Mouse (Mus musculus): ENCODE measurements at regions not wholly inside any gene's neighbourhood (a gene's known extent, or its start where the extent isn't known, plus 50 kb on each side); places are given as distances from the start of the nearest gene placed in this dataset.

GRCm38 (mm10) chr4:10788306-10788705 is 86.0 kb upstream of the 2610301B20Rik start:
- no peaks in the 10 kb centered on the region for H3K9me3 ChIP-seq (replicated peaks)

DNA sequence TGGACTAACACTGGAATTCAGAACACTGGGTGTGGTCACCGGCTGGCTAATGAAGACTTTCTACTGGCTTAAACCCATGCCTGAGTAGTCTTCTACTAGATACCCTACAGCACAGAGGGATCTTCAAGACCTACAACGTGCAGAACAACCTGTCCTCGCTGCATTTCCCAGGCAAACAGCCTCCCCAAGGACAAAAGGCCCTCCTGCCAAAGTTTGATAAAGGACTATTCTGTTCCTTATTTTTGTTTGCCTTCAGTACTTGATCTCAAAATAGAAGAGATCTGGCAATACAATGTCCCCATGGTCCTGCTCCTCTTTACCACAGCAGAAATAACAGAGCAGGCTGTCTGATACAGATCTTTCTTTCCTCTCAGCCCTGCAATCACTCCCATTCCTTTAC is 85.2 kb upstream of the 2610301B20Rik start:
- ATAC-seq (ENCODE audit: low FRiP score), result no peak

More at GRCm38 (mm10) chr4:10788306-10788705, 86.0 kb upstream of the 2610301B20Rik start:
- no peak overlapping the region for H3K4me3 ChIP-seq (replicated peaks)
- no peaks in the 10 kb centered on the region for H3K27me3 ChIP-seq (replicated peaks)
- no peaks in the 10 kb centered on the region for H3K4me1 ChIP-seq
- no peak overlapping the region for H3K27ac ChIP-seq (replicated peaks)
- H3K4me2 ChIP-seq, result no peak overlapping the region
- no peak for ATAC-seq (ENCODE audit: low FRiP score)
- H3K36me3 ChIP-seq, result no peaks in the 10 kb centered on the region
- no peak overlapping the region for H3K9ac ChIP-seq (replicated peaks)

GRCm38 (mm10) chr4:10792628-10793027 is 81.7 kb upstream of the 2610301B20Rik start:
- Histone ChIP-seq H3K27me3 (replicated peaks) (no peaks in the 10 kb centered on the region), H3K36me3 (no peaks in the 10 kb centered on the region), H3K27ac (replicated peaks) (no peak overlapping the region), H3K4me3 (replicated peaks) (no peak overlapping the region), H3K4me1 (no peaks in the 10 kb centered on the region), H3K9ac (replicated peaks) (no peak overlapping the region), H3K4me2 (no peak overlapping the region), H3K9me3 (replicated peaks) (no peaks in the 10 kb centered on the region)
- 76% methylated on average over 3 of the region's 3 CpGs for WGBS
- no peak for ATAC-seq (ENCODE audit: low FRiP score)

More for the DNA sequence above, 85.2 kb upstream of the 2610301B20Rik start:
- no peak overlapping the region for H3K9ac ChIP-seq (replicated peaks)
- no peaks in the 10 kb centered on the region for H3K27me3 ChIP-seq (replicated peaks)
- no peaks in the 10 kb centered on the region for H3K36me3 ChIP-seq
- H3K27ac ChIP-seq (replicated peaks), result no peak overlapping the region
- no peak overlapping the region for H3K4me2 ChIP-seq
- no peak overlapping the region for H3K4me3 ChIP-seq (replicated peaks)
- 85% methylated on average over 3 of the region's 3 CpGs for WGBS
- no peaks in the 10 kb centered on the region for H3K9me3 ChIP-seq (replicated peaks)
- H3K4me1 ChIP-seq, result no peaks in the 10 kb centered on the region

GRCm38 (mm10) chr4:10794471-10794870 is 79.8 kb upstream of the 2610301B20Rik start:
- Histone ChIP-seq H3K36me3 (no peaks in the 10 kb centered on the region), H3K27me3 (replicated peaks) (no peaks in the 10 kb centered on the region), H3K9ac (replicated peaks) (no peak overlapping the region), H3K4me2 (no peak overlapping the region), H3K27ac (replicated peaks) (no peak overlapping the region), H3K9me3 (replicated peaks) (no peaks in the 10 kb centered on the region), H3K4me1 (no peaks in the 10 kb centered on the region), H3K4me3 (replicated peaks) (no peak overlapping the region)
- ATAC-seq (ENCODE audit: low FRiP score), result no peak
- 76% methylated on average over 3 of the region's 3 CpGs for WGBS

- Histone ChIP-seq H3K9ac (replicated peaks) (no peak overlapping the region), H3K9me3 (replicated peaks) (no peaks in the 10 kb centered on the region), H3K36me3 (no peaks in the 10 kb centered on the region), H3K27ac (replicated peaks) (no peak overlapping the region), H3K4me3 (replicated peaks) (no peak overlapping the region), H3K27me3 (replicated peaks) (no peaks in the 10 kb centered on the region), H3K4me1 (no peaks in the 10 kb centered on the region), H3K4me2 (no peak overlapping the region)
- no peak for ATAC-seq (ENCODE audit: low FRiP score)
- WGBS, result 87% methylated on average over 3 of the region's 3 CpGs
Observed at GRCm38 (mm10) chr4:10800780-10801553, 73.3 kb upstream of the 2610301B20Rik start.

- ATAC-seq (ENCODE audit: low FRiP score), result no peak
- H3K9ac ChIP-seq (replicated peaks), result no peak overlapping the region
Observed at GRCm38 (mm10) chr4:10804735-10805134, 69.6 kb upstream of the 2610301B20Rik start.

GRCm38 (mm10) chr4:10807260-10807659 is 67.0 kb upstream of the 2610301B20Rik start:
- H3K36me3 ChIP-seq, result no peaks in the 10 kb centered on the region
- H3K9me3 ChIP-seq (replicated peaks), result no peaks in the 10 kb centered on the region
- H3K27me3 ChIP-seq (replicated peaks), result no peaks in the 10 kb centered on the region
- H3K4me3 ChIP-seq (replicated peaks), result no peak overlapping the region
- peak; percentile 78 for ATAC-seq (ENCODE audit: low FRiP score)
- no peak overlapping the region for H3K9ac ChIP-seq (replicated peaks)
- H3K27ac ChIP-seq (replicated peaks), result no peak overlapping the region
- H3K4me2 ChIP-seq, result no peak overlapping the region
- no peaks in the 10 kb centered on the region for H3K4me1 ChIP-seq
- WGBS, result 44% methylated on average over 3 of the region's 3 CpGs

More at GRCm38 (mm10) chr4:10804735-10805134, 69.6 kb upstream of the 2610301B20Rik start:
- H3K36me3 ChIP-seq, result no peaks in the 10 kb centered on the region
- no peak overlapping the region for H3K27ac ChIP-seq (replicated peaks)
- no peak overlapping the region for H3K4me2 ChIP-seq
- H3K9me3 ChIP-seq (replicated peaks), result no peaks in the 10 kb centered on the region
- H3K4me3 ChIP-seq (replicated peaks), result no peak overlapping the region
- H3K4me1 ChIP-seq, result no peaks in the 10 kb centered on the region
- WGBS, result 21% methylated on average over 1 of the region's 1 CpGs
- H3K27me3 ChIP-seq (replicated peaks), result no peaks in the 10 kb centered on the region

GRCm38 (mm10) chr4:10812931-10813330 is 61.4 kb upstream of the 2610301B20Rik start:
- no peak overlapping the region for H3K4me3 ChIP-seq (replicated peaks)
- WGBS, result 88% methylated on average over 2 of the region's 2 CpGs
- H3K9me3 ChIP-seq (replicated peaks), result no peaks in the 10 kb centered on the region
- H3K36me3 ChIP-seq, result no peaks in the 10 kb centered on the region
- H3K9ac ChIP-seq (replicated peaks), result no peak overlapping the region
- ATAC-seq (ENCODE audit: low FRiP score), result no peak
- H3K27me3 ChIP-seq (replicated peaks), result no peaks in the 10 kb centered on the region
- no peak overlapping the region for H3K4me2 ChIP-seq
- no peaks in the 10 kb centered on the region for H3K4me1 ChIP-seq
- no peak overlapping the region for H3K27ac ChIP-seq (replicated peaks)
